Mouse (Mus musculus) kidney, postnatal 36 days (tissue): ENCODE measurements at regions not wholly inside any gene's neighbourhood (a gene's known extent, or its start where the extent isn't known, plus 50 kb on each side); places are given as distances from the start of the nearest gene placed in this dataset.
A peak's percentile ranks its signal among the peaks of the same experiment; 100 is the strongest.

Experiments used
- DNase-seq, 2 experiments: peaks; one replicate each; pipeline ENCODE4 v3.0.0; 2021 to 2022; ENCODE audit warnings: mixed read lengths in 2 of 2

DNA sequence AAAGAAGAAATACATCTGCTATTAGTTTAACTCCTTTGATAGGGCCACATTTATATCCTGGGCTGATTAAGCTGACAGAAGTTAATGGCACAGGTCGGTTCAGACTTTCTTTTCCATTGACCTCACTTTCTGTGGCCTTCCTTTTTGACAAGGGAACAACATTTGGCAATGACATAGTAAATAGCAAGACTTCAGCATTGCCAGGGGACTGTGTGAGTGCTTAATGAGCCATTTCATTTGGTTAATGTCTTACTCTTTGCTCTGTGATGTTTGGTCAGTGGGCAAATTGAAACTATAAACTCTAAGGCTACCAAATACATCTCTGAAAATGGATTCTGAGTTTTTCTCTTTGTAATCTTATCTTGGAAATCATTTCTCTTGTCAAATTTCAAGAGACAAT, 1405.9 kb downstream of the Nxph1 start:
- DNase-seq: peak; percentile 21 to 54

GRCm38 (mm10) chr6:10365138-10365537, 1416.9 kb downstream of the Nxph1 start:
- DNase-seq: peak; percentile 16 to 73

- no peak for DNase-seq
Observed at GRCm38 (mm10) chr6:10374468-10374867, 1426.2 kb downstream of the Nxph1 start.

GRCm38 (mm10) chr6:10424636-10425035, 1476.4 kb downstream of the Nxph1 start:
- DNase-seq: no peak

DNA sequence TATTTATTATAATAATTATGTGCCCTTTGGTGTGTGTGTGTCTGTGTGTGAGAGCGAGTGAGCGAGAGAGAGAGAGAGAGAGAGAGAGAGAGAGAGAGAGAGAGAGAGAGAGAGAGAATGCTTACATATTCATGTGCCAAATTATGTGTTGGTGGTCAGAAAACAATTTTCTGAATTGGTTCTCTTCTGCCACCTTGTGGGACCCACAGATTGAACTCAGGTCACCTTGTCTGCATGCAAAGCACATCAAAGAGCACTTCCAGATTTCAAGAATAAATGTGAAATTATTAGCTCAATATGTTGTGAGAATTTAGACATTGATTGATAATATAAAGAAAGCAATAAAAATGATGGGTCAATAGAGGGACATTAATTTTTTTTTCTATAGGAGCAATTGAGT, 1477.3 kb downstream of the Nxph1 start:
- DNase-seq: peak; percentile 2 to 42

DNA sequence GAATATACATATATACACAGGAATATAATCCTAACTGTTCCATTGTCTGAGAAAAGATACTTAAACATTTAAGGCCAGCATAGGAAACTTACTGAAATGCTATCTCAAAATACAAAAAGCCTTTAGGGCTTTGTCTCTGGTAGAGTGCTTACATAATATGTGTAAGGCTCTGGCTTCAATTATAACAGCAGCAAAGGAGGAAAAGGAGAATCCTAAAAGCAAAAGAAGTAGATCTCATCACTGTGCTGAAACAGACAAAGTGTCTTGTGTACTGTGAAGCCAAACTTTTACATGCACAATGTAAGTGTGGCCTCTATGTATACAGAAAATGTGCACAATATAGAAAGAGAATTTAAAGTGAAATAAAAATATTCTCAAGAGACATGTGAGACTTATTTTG, 1464.1 kb downstream of the Ndufa4 start:
- DNase-seq: no peak

DNA sequence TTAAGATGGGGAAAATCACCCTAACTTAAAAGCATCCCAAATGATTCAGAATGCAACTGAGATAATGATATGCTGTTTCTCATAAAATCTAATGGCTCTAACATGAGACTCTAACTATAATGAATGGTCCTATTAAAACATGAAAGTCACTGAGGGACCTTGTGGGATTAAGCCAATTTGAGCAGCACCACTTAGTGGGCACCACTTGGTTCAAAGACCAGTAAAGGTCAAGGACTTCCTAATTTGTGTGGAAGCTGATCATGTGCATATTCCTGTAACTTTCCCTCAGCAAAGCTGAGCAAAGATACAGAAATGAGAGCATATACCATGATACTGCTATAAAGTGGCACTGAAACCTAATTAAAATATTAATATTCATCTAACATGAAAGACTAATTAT, 1451.3 kb downstream of the Ndufa4 start:
- DNase-seq: no peak

DNA sequence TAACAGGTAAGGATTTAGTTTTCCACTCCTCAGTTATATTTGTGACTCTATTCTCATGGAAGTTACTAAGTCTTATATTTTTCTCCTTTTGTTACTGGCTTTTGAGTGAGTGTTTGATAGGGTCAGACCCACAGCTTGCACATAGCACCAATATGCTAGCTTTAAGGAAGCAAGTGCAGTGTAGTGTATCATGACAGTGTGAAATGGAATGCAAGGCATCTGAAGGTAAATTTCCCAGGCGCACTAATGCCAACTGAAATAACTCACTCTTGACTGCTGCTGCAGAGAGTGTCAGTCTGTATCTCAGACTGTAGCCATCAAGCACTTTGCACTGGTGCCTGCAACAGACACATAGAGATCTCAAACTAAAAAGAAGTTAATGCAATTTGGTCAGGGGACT, 1438.3 kb downstream of the Ndufa4 start:
- DNase-seq: peak in 1 of 2 experiments; percentile 0
